Comparison of ENCODE assay signal across 8 mouse cellular contexts in the genomic region with DNA sequence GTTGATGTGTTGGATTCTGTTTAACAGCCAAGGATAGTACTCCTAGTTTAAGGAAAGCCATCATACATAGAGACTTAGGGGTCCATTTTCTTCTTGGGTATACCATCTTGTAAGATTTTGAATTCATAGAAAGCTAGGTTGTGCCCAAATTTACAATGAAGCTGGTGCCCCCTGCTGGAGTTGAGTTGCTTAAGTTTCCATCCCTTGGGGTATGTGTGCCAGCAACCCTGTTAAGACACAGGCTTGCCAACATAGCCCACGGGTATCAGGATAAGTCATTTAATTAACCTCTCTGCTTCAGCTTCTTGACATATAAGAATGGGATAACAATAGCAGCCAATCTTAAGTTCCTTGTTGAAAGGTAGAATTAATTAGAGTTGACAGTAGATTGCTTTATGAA.
DNase-seq lines count a peak whose midpoint lies in the region; ATAC-seq lines count a peak whose summit lies in the region.

No protein-coding gene starts in this region.

- no peak overlapping the region for H3K27ac ChIP-seq in forebrain, embryonic 11.5 days (ENCODE audit: low read depth, low read length)
- no peak overlapping the region for H3K27ac ChIP-seq in forebrain, embryonic 13.5 days

- no peak overlapping the region for H3K9ac ChIP-seq in forebrain, embryonic 11.5 days (ENCODE audit: low read length)
- no peak overlapping the region for H3K9ac ChIP-seq in forebrain, embryonic 13.5 days

- H3K4me2 ChIP-seq in forebrain, embryonic 11.5 days (ENCODE audit: low read depth, low read length, severe bottlenecking) = no peak overlapping the region
- H3K4me2 ChIP-seq in forebrain, embryonic 13.5 days = no peak overlapping the region

- H3K4me3 ChIP-seq in forebrain, embryonic 11.5 days (ENCODE audit: low read depth, low read length) = no peak overlapping the region
- H3K4me3 ChIP-seq in forebrain, embryonic 13.5 days = no peak overlapping the region

- H3K4me1 ChIP-seq in forebrain, embryonic 11.5 days (replicated peaks; ENCODE audit: control insufficient read depth, insufficient read depth, low read length) = no peaks in the 10 kb centered on the region
- H3K4me1 ChIP-seq in forebrain, embryonic 13.5 days = no peaks in the 10 kb centered on the region

- DNase-seq in forebrain, embryonic 11.5 days (ENCODE audit: low spot score) = peak; percentile 72
- DNase-seq in A20 (ENCODE audit: low read depth, low spot score) = peak; percentile 31
- peak; percentile 9 for DNase-seq in cerebellum, adult 11-12 months
- peak; percentile 55 to 79 for DNase-seq in layer of hippocampus, adult 18-20 months (ENCODE audit: low spot score in 2 of 2)
- DNase-seq in lung, postnatal 14 days = peak; percentile 60
- DNase-seq in thymus, postnatal 36 days = peak; percentile 4 to 9

- no peaks in the 10 kb centered on the region for H3K36me3 ChIP-seq in forebrain, embryonic 11.5 days (ENCODE audit: control insufficient read depth, insufficient read depth, low read length)
- H3K36me3 ChIP-seq in forebrain, embryonic 13.5 days (ENCODE audit: poor library complexity, severe bottlenecking) = no peaks in the 10 kb centered on the region

- WGBS in forebrain, embryonic 11.5 days = 36% methylated on average over 1 of the region's 1 CpGs
- WGBS in forebrain, embryonic 13.5 days = 19% methylated on average over 1 of the region's 1 CpGs

- H3K27me3 ChIP-seq in forebrain, embryonic 11.5 days (ENCODE audit: control insufficient read depth, insufficient read depth, low read length) = no peaks in the 10 kb centered on the region
- H3K27me3 ChIP-seq in forebrain, embryonic 13.5 days = no peaks in the 10 kb centered on the region

- no peak for ATAC-seq in forebrain, embryonic 11.5 days (replicated peaks; ENCODE audit: low FRiP score)
- ATAC-seq in forebrain, embryonic 13.5 days = no peak
- peak; percentile 89 for ATAC-seq in frontal cortex, adult (ENCODE audit: low TSS enrichment)

- no peaks in the 10 kb centered on the region for H3K9me3 ChIP-seq in forebrain, embryonic 11.5 days (ENCODE audit: control insufficient read depth, low read length)
- no peaks in the 10 kb centered on the region for H3K9me3 ChIP-seq in forebrain, embryonic 13.5 days (replicated peaks)

Comparison
In these comparisons a context has a peak if more than half of its experiments do, and no peak if none do; other contexts are left out.
1. DNase-seq: peak in every context shown above with its lines; median percentile 72 in forebrain, embryonic 11.5 days; 67 in layer of hippocampus, adult 18-20 months; 60 in lung, postnatal 14 days; 31 in A20; 9 in cerebellum, adult 11-12 months; 6 in thymus, postnatal 36 days.